Mouse (Mus musculus) forelimb bud, embryonic 11.5 days (tissue): ENCODE measurements around the gene Adamts12.

Experiments
- DNase-seq: peaks from one replicate; pipeline ENCODE4 v3.0.0-alpha.2; 2012; ENCODE audit warnings: low read depth, low spot score

The Adamts12 gene

GRCm38 (mm10) chr15:11082961-11083569 lies 18.5 kb downstream of the Adamts12 start:
- DNase-seq: no peak

GRCm38 (mm10) chr15:11083678-11084077 lies 19.1 kb downstream of the Adamts12 start:
- no peak for DNase-seq

GRCm38 (mm10) chr15:11084241-11084992 lies 19.8 kb downstream of the Adamts12 start:
- DNase-seq: no peak

GRCm38 (mm10) chr15:11084993-11085365 lies 20.4 kb downstream of the Adamts12 start:
- DNase-seq: no peak

GRCm38 (mm10) chr15:11089494-11089893 lies 24.9 kb downstream of the Adamts12 start:
- DNase-seq: no peak

- no peak for DNase-seq
Observed at GRCm38 (mm10) chr15:11095566-11095965, 31.0 kb downstream of the Adamts12 start.

- peak; percentile 21 for DNase-seq
Observed at GRCm38 (mm10) chr15:11097967-11098702, 33.5 kb downstream of the Adamts12 start.

- DNase-seq: no peak
Observed at GRCm38 (mm10) chr15:11098940-11099339, 34.4 kb downstream of the Adamts12 start.

GRCm38 (mm10) chr15:11100917-11101316 lies 36.3 kb downstream of the Adamts12 start:
- no peak for DNase-seq

- DNase-seq: no peak
Observed at GRCm38 (mm10) chr15:11105101-11105500, 40.5 kb downstream of the Adamts12 start.

- no peak for DNase-seq
Observed at GRCm38 (mm10) chr15:11107376-11107775, 42.8 kb downstream of the Adamts12 start.

GRCm38 (mm10) chr15:11114631-11115197 lies 50.1 kb downstream of the Adamts12 start:
- no peak for DNase-seq

- no peak for DNase-seq
Observed at GRCm38 (mm10) chr15:11116303-11116702, 51.7 kb downstream of the Adamts12 start.

GRCm38 (mm10) chr15:11116853-11117252 lies 52.3 kb downstream of the Adamts12 start:
- DNase-seq: no peak

- no peak for DNase-seq
Observed at GRCm38 (mm10) chr15:11118371-11118770, 53.8 kb downstream of the Adamts12 start.

GRCm38 (mm10) chr15:11121721-11122120 lies 57.1 kb downstream of the Adamts12 start:
- DNase-seq: no peak

GRCm38 (mm10) chr15:11125361-11125760 lies 60.8 kb downstream of the Adamts12 start:
- DNase-seq: no peak

GRCm38 (mm10) chr15:11128457-11128856 lies 63.9 kb downstream of the Adamts12 start:
- no peak for DNase-seq

GRCm38 (mm10) chr15:11132586-11133558 lies 68.3 kb downstream of the Adamts12 start:
- no peak for DNase-seq

GRCm38 (mm10) chr15:11145581-11145980 lies 81.0 kb downstream of the Adamts12 start:
- no peak for DNase-seq

GRCm38 (mm10) chr15:11159386-11159785 lies 94.8 kb downstream of the Adamts12 start:
- DNase-seq: no peak
